Mouse (Mus musculus) megakaryocyte, embryonic 14.5 days (primary cell): ENCODE data around the gene Bpifb3.

Experiments
- FLI1 ChIP-seq: IDR thresholded peaks from 2 replicates; pipeline ENCODE4 v1.6.1; 2012; ENCODE audit warnings: low read length, inconsistent platforms, mixed read lengths
- GATA1 ChIP-seq: IDR thresholded peaks from 3 replicates; pipeline ENCODE4 v1.6.1; 2012; ENCODE audit warnings: mixed read lengths, low read length, inconsistent platforms, borderline replicate concordance

DNA sequence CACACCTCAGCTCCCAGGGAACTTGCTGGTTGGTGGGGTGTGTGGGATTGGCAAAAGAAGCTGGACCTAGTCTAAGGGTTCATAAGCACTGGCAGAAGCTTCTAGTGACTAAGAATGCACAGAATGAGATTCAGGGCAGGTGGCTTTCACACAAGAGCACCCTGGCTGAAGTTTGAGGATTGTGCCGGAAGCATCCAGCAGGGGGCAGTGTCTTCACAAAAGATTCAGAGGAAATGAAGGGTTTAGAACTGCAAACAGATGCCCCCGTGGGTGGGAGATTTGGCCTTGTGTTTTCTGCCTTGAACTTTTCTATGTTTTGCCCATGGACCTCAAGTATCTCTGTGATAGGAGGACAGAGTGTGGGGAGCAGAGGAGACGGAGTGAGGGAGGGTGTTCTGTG, 25.5 kb downstream of the Bpifb3 start:
- no peak for TF ChIP-seq GATA1
- TF ChIP-seq FLI1 = no peak
